Mouse (Mus musculus) embryo, embryonic 10.5 days (tissue): ENCODE data around the gene Gm14444.
"Not testable (repeated sequence)": the region's sequence is repeated elsewhere in the genome, so short reads cannot be mapped to it uniquely, and the experiment has no call there.

Experiments used
- DNase-seq: peaks from one replicate; pipeline ENCODE4 v3.0.0-alpha.2; 2015; ENCODE audit warnings: low spot score

The Gm14444 gene

DNA sequence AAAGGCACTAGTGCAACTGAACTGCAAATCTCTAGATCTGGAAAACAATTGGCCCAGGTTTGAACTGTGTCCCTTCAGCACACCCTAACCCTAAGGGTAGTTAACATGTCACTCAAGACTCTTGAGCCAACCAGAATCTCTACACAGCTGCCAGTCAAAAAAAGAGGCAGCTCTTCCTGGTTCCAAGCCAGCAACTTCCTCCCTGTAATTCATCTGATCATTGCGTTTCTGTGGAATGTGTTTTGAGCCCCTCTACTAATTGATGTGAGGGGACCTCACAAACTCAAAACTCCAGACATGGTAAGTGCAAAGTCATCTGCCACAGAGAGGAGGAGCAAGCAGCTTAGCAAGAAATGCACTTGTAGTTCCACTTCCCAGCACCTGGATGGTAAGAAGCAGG, at the start of gene Gm14444:
Gm14444 (plus strand) TSS at position 220 of the 400 bp plus-strand sequence.
- not testable (repeated sequence) for DNase-seq

- DNase-seq, result not testable (repeated sequence)
These were observed 44.6 kb upstream of the Gm14444 start for GRCm38 (mm10) chr2:174965466-174965865.

DNA sequence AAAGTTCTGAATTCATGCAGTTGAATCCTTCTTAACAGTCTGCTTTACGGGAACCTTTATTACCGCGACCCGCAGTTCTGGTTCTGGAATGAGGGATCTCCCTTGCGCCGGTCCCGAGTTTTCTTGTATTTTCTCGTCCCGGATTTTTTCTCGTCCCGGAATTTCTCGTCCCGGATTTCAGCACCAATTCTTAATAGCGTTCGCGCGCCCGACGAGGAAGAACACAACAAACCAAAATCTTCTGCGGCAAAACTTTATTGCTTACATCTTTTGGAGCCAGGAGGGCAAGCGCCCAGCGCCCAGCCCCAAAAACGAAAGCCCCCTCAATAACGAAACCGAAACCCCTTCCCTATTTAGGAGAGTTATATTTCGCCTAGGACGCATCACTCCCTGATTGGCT, 34.2 kb downstream of the Gm14444 start:
- DNase-seq, result not testable (repeated sequence)

DNA sequence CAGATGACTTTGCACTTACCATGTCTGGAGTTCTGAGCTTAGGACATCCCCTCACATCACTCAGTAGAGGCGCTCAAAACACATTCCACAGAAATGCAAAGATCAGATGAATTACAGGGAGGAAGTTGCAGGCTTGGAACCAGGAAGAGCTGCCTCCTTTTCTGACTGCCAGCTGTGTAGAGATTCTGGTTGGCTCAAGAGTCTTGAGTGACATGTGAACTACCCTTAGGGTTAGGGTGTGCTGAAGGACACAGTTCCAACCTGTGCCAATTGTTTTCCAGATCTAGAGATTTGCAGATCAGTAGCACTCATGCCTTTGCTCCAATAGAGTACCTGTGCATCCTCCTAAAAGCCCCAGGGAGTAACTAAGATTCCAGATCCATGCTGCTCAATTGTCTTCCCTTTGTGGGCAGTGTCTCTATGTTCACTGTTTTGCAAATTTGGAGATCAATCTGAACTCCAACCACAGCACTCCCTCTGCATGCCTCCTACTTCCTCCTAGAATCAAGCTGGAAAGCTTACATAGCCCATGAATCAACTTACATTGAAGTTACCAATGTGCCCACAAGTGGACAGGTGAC, 57.7 kb downstream of the Gm14444 start, which contains the start of gene Gm14393:
Gm14393 (minus strand) TSS at position 101 of the 581 bp plus-strand sequence.
- DNase-seq, result not testable (repeated sequence)
